Mouse (Mus musculus) lung, adult 2 months (tissue): Measurements from ENCODE around the gene Ccl1. TPM values are rescaled to one million over a fixed set of nuclear protein-coding genes. Genes with fewer than 3 reads are reported as not detected.

Experiments used
- DNase-seq: peaks from one replicate; pipeline ENCODE4 v3.0.0; 2022
- H3K4me1 ChIP-seq: fragments of 200-500 bp; 2 replicates; pipeline ENCODE4 v1.6.1; 2011; ENCODE audit warnings: low read length; ENCODE audit not compliant: control insufficient read depth, insufficient read depth
- H3K4me3 ChIP-seq: fragments of 200-500 bp; replicated peaks from 2 replicates; pipeline ENCODE3; 2011; ENCODE audit warnings: low read depth, mild to moderate bottlenecking, control low read depth, low read length; ENCODE audit errors: extremely low read depth
- CTCF ChIP-seq: fragments of 200-500 bp; IDR thresholded peaks from 2 replicates; pipeline ENCODE4 v1.5.1; 2011; ENCODE audit warnings: mild to moderate bottlenecking, low read length, control low read depth; ENCODE audit not compliant: insufficient read depth
- POLR2A ChIP-seq: fragments of 200-500 bp; IDR thresholded peaks from 2 replicates; pipeline ENCODE4 v1.6.1; 2011; ENCODE audit warnings: low read depth, mild to moderate bottlenecking, control low read depth, low read length, borderline replicate concordance; ENCODE audit errors: extremely low read depth
- WGBS: fragments of 180-500 bp; shearing (Covaris S2); methylation state at CpG from one replicate; pipeline ENCODE4 v1.1.7; 2018; 5-methylcytosine and 5-hydroxymethylcytosine counted together
- polyA plus RNA-seq: library from polyadenylated mRNA; depleted of rRNA; stranded (reverse); fragments of >200 nt; gene quantifications from 2 replicates; pipeline ENCODE4 v1.2.3, GENCODE M21; 2012

The Ccl1 gene
- polyA plus RNA-seq, 1 experiment, result not detected

DNA sequence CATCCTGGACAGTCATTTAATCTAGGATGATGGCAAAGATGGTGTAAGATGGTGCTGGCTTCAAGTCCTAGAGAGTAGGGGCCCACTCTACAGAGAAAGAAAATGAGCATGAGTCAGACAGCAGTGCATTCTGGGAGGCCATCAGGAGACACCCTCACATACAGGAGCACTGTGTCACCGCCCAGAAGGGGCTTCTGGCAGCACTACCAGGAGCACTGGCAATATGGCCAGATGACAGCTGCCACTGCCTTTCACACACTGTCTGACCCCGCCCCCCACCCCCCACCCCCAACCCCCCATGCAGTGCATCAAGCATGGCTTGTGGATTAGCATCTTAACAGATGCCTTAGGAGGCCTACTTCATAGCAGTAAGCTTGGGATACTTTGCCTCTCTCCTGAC, 89.0 kb downstream of the Ccl1 start:
- DNase-seq, result no peak
- H3K4me3 ChIP-seq, result no peak overlapping the region
- H3K4me1 ChIP-seq, result no peaks in the 10 kb centered on the region
- TF ChIP-seq CTCF, result no peak
- no peak for TF ChIP-seq POLR2A
- WGBS, result 54% methylated on average over 2 of the region's 2 CpGs

DNA sequence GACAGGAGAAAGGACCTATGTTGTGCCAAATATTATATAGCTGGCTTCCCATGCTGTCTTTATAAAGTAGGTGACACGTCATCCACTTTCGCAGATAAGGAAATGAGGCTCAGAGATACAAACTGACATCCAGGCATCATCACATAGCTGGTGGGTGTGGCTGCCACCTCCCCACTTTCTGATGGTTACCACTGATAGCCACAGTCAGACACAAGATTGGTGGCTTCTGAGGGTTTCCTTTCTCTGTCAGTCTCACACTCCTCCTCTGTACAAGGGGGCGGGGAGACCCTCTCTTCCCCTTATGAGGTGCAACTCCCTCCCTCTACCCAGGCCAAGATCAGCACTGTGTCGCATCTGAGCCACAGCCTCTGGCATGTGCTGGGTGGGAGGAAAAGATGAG, 91.1 kb downstream of the Ccl1 start:
- no peak for TF ChIP-seq CTCF
- no peak for TF ChIP-seq POLR2A
- no peak for DNase-seq
- Histone ChIP-seq H3K4me1 (no peaks in the 10 kb centered on the region), H3K4me3 (no peak overlapping the region)
- WGBS, result 51% methylated on average over 4 of the region's 4 CpGs

DNA sequence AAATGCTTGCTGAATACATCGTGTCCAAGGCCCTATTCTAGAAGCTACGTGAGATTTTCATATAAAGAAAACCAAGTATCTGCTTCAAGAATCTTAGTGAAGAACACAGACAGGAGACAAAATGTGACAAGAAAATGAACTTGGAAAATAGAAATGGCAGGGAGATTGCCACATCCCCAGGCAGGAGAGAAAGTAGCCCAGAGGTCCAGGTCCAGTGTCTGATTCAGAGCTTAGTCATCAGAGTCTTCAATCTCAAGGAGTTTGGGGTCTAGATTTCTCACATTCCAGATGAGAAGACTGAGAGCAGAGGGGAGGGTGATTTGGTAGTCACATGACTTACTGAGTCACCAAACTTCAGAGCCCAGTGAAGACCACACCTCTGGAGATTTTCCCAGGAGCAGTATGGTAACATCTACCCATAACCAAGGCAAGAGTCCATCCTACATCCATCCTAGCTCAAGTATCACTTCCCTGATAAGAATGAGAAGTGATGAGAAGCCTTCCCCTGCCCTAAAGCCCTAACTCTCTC, 98.5 kb downstream of the Ccl1 start:
- Histone ChIP-seq H3K4me1 (no peaks in the 10 kb centered on the region), H3K4me3 (no peak overlapping the region)
- DNase-seq, result no peak
- TF ChIP-seq CTCF (no peak), POLR2A (no peak)
- WGBS, result 88% methylated on average over 2 of the region's 2 CpGs

DNA sequence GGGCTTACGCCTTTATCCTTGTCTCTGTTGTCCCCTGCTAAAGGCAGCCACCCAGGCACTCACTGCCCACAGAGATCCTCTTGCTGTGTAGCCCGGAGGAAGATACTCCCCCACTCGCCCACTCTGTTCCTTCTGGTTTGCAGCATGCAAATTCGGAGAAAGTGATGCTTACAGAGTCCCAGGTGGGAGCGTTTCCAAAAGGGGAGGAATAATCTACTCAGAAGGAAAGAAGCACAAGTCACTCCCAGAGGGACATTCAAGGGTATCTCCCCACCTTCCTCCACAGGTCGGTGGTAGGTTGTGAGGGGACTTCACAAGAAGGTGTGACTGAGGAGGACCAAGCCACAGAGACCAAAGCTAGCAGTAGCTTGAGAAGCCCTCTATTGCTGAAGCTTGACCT, 100.3 kb downstream of the Ccl1 start:
- TF ChIP-seq CTCF (no peak), POLR2A (no peak)
- DNase-seq, result no peak
- Histone ChIP-seq H3K4me3 (no peak overlapping the region), H3K4me1 (no peaks in the 10 kb centered on the region)
- WGBS, result 83% methylated on average over 6 of the region's 6 CpGs

DNA sequence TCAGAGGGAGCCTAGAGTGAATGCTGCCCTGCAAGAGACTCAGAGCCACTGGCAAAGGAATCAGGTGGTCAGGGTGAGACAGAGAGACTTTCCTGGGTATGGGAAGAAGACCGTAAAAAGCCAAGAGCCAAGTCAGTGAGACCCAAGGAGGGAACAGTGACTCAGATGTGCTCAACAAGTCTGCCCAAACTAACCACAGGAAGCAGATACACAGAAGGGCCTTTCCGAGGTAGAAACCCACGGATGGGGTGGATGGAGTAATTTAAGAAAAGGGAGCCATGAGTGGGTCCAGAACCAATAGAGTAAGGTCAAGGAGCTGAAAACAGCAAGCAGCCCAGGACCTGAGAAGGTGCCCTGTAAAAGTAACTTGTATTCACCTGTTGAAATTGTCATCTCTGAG, 101.8 kb downstream of the Ccl1 start:
- no peak for DNase-seq
- no peak for TF ChIP-seq CTCF
- TF ChIP-seq POLR2A, result no peak
- Histone ChIP-seq H3K4me1 (no peaks in the 10 kb centered on the region), H3K4me3 (no peak overlapping the region)
- 65% methylated on average over 3 of the region's 3 CpGs for WGBS

DNA sequence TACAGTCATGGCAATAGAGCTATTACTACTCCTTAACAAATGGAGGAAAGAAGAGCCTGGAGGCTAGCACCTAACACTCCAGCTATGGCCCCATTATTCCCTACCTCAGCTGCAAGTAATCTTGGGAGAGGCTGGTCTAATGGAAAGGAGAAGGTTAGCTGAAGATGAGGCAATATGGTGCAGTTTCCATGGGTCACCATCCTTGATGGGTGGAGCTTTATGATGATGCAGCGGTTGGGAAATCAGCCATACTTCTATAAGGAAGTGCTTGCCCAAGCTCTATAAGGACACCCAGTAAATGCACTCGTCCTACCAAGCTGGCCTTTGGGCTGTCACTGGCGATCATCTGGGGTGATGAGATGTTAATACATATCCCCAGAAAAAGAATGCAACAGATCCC, 107.7 kb downstream of the Ccl1 start:
- Histone ChIP-seq H3K4me1 (no peaks in the 10 kb centered on the region), H3K4me3 (no peak overlapping the region)
- no peak for DNase-seq
- TF ChIP-seq CTCF, result no peak
- no peak for TF ChIP-seq POLR2A
- WGBS, result 66% methylated on average over 3 of the region's 3 CpGs

DNA sequence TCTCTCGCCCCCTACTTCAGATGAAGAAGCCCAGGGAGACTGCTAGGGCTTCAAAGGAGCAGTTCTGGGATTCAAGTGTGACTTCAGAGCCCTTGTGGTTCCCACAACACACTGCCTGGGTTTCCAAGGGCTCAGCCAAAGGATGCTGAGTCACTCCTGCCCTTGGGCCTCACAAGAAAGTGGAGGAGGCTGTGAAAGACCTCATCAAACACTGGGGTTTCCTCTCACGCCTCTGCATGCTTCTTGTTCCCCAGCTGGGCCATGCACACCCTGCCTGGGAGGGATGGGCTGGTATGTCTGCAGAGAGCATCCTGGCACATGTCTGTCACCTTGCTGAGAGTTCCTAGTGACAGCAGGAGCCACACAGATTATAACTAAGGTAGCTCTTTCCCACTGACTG, 110.5 kb downstream of the Ccl1 start:
- Histone ChIP-seq H3K4me1 (no peaks in the 10 kb centered on the region), H3K4me3 (no peak overlapping the region)
- no peak for DNase-seq
- 16% methylated on average over 2 of the region's 2 CpGs for WGBS
- TF ChIP-seq CTCF (no peak), POLR2A (no peak)

DNA sequence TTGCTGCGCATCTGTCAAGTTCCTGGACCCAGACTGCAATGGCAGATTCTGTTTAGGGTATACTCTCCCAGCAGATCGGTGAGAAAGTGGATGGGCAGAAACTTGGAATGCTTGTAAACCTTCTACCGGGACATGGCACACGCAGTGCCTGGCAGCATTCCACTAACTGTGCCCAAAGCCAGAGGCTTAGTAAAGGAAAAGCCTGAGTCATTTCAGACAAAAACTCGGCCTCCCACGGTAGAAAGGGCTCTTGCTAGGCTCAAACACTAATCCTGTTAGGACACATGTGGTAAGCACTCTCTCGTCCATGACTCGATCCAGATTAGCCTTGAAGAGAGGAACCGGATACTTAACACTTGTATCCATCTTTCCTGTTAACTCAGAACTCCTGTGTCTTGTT, 111.7 kb downstream of the Ccl1 start:
- H3K4me3 ChIP-seq, result no peak overlapping the region
- TF ChIP-seq POLR2A, result no peak
- TF ChIP-seq CTCF, result no peak
- WGBS, result 68% methylated on average over 9 of the region's 9 CpGs
- no peaks in the 10 kb centered on the region for H3K4me1 ChIP-seq
- DNase-seq, result no peak

DNA sequence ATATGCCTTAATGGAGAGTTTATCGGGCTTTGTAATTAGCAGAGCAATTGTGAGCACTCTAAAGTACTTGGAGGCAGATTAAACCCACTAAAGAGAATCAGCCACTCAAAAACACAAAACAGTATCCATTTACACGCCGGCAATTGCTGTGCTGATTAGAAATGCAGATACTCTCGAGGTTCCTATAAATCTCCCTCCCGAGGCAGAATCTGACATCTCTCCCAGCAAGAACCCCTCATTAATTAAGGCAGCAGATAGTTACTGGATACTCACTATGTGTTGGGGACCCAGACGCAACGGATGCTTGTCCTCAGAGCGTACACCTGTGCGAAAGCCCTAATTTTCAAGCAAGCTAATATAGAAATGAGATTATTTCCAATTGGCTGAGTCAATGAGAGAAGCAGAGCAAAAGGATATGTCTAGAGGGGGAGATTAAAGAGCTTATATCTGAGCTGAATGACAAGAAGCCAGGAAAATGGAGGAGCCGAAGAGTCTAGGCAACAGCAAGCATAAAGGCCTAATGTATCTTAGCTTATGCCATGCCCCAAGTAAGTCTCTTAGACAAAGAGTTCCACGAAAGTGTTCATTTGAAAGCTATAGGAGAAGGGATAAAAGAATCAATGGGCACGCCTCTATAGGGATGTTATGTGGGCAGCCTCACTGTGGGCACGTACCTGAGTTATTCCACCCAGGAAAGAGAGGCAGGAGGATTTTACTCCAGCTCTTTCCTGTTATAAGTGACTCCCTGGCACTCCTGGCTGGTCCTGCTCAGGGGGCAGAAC, 115.5 kb downstream of the Ccl1 start:
- no peak for TF ChIP-seq POLR2A
- TF ChIP-seq CTCF, result no peak
- DNase-seq, result no peak
- 80% methylated on average over 13 of the region's 13 CpGs for WGBS
- Histone ChIP-seq H3K4me3 (no peak overlapping the region), H3K4me1 (no peaks in the 10 kb centered on the region)

DNA sequence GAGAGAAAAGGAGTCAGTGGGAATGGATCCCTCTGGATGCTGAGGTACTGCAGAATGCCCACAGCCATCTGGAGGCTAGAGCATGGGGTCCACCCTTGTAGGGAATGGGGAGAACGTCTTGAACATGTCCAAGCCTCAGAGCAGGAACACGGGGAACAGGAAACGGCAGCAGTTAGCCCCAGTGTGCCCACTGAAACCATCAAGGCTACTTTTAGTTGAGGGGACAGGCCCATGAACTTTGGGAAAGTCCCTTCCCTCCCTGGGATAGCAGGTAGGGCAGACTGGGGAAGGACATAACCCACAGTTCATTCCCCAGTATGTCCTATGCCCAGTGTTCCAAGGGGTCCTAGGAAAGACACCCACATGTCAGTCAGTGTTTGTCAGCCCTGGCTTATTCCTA, 119.8 kb downstream of the Ccl1 start:
- WGBS, result 77% methylated on average over 3 of the region's 3 CpGs

More for the DNA sequence above, 119.8 kb downstream of the Ccl1 start:
- no peak for TF ChIP-seq CTCF
- TF ChIP-seq POLR2A, result no peak
- H3K4me1 ChIP-seq, result no peaks in the 10 kb centered on the region
- no peak overlapping the region for H3K4me3 ChIP-seq
- DNase-seq, result no peak
